Mouse (Mus musculus) E14TG2a.4 (cell line): ENCODE data around the gene Ffar2.

Source experiments
- CTCF ChIP-seq: conservative IDR thresholded peaks from 2 replicates; pipeline ENCODE4 v1.5.1; 2014; ENCODE audit warnings: low read length
- NANOG ChIP-seq: IDR thresholded peaks from 2 replicates; pipeline ENCODE4 v1.6.1; 2014; ENCODE audit warnings: borderline replicate concordance, low read length, mixed read lengths

GRCm38 (mm10) chr7:30776104-30776503, 47.5 kb downstream of the Ffar2 start:
- TF ChIP-seq CTCF (no peak), NANOG (no peak)
